Mouse (Mus musculus): ENCODE results near the gene Tmem88b.

Tmem88b gene

DNA sequence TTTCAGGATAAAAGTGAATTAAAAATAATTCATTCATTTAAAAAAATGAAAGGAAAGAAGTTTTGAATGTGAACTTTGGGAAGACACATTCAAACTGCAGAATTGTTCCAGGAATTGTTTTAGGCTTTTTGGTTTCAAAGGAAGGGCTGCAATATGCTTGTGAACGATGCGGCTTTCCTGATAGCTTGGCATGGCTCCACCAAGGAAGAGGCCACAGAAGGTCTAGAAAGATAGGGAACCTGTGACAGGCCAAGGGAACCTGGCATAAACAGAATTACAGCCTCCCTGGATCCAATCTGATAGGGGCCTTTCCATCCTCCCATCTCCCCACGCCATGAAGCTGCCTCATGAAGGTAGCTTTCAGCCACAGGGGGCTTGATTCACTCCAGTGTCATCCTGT, 2.6 kb upstream of the Tmem88b start:
- no peak for DNase-seq

DNA sequence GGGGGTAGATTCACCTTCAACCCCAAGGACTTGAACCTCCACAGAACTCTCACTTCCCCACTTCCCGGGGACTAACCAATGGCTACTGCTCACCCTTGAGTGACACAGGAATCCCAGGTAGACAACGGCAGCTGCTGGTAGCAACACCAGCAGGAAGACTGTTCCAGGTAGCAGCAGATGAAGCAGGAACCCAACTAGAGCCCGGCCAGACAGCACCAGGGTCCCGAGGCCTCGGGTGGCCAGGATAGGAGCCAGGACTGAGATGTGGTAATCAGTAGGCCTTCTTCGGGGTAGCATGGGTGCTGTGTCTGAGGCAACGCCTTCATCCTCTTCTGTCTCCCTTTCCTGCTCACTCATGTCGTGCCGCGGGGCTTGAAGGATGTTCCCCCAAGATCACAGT, 428 bp downstream of the Tmem88b start:
- no peak for DNase-seq

DNA sequence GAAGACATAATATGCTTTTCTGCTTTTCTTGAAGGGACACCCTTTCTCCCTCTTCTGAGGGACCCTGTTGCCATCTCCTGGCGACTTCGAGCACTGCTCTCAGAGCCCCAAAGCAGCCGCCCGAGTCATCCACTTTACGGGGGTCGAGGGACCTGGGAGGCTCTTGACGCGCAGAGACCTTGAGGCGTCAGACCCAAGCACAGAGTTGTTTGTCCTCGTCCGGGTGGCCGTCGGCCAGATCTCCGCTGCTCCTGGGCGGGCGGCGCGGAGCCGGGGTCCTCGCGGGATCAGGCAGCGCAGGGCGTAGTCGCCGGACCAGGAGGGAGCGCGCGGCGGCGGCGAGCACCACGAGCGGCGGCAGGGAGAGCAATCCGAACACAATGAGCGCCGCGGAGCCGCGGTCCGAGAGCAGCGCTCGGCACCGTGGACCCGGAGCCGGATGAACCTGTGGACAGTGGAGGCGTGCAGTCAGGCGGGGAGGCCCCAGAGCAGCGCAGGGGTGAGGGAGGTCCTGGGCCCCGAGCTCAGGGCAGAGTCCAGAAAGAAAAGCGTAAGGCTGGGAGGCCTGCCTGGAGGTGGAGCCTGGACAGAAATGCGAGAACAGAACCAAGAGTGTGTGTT, 1.5 kb downstream of the Tmem88b start:
- DNase-seq = peak; percentile 79

DNA sequence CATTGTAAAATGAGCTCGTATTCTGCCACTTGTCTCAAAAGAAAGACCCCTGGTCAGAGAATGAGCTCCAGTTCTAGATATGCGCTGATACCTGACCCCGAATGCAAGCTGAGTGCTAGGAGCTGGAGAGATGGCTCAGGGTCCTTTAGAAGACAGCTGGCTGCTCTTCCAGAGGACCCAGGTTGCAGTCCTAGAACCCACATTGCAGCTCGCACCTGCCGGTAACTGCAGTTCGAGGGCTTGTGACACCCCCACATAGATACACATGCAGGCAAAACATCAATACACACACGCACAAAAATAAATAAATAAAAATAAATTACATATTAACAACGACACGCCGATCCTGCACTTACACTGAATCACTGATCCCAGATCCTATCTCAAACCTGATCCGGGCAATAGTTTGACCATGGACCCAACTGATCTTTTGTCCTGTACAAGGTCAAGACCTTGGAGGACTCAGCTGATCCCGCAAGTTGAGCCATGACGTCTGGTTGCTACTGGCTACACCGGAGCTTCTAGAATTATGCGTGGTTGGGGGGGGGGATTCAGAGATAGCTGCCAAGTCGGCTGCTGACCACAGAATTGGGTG, 2.1 kb downstream of the Tmem88b start:
- peak; percentile 39 for DNase-seq

DNA sequence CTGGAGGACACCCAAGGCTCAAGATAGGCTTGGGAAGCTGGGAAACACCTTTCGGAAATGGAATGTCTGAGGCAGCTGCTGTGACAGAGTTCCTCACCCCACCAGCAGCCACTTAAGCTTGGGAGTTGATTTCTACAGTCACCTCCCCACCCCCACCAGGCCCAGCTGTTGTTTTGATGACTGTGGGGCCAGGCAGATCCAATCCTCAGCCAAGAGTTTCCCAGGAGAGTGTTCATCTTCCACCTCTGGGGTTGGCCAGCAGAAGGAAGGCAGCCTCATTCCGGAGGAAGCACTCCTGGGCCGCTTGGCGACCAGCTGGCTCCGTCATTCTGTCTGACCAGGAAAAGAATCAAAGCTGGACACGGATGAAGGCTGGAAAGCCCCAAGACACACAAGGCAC, 4.8 kb downstream of the Tmem88b start:
- no peak for DNase-seq

DNA sequence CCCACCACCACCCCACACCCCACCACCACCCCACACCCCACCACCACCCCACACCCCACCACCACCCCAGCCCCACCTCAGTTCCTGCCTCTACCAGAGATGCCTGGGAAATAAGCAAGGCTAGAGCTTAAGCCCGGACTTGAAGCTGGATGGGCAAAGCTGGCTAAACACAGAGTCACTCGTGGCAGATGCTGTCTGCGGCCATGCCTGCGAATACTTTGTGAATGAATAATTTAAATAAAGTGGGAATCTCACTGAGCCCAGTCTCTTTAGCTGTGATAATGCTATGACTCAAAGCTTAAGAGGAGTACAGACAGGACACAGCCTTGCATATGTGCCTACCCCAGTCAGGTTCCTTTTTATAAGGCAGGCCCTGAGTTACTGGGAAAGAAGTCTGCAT, 6.2 kb downstream of the Tmem88b start:
- DNase-seq = no peak

DNA sequence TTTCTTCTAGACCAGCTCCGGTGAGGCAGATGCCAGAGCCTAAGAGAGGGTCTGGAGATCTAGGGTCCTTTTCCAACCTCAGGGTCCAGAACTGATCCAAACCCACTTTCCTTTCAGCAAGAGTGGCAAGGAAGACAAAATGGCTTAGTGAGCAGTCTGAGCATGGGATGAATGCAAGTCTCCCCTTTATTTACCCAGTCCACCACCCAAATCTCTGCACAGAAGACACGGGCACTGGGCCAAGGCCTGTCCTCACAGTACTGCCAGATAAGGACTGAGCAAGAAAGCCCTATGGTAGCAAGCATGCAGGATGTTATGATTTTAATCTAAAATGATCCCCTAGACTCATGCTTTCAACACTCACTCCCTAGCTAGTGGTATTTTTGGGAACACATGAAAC, 7.9 kb downstream of the Tmem88b start:
- DNase-seq = no peak

DNA sequence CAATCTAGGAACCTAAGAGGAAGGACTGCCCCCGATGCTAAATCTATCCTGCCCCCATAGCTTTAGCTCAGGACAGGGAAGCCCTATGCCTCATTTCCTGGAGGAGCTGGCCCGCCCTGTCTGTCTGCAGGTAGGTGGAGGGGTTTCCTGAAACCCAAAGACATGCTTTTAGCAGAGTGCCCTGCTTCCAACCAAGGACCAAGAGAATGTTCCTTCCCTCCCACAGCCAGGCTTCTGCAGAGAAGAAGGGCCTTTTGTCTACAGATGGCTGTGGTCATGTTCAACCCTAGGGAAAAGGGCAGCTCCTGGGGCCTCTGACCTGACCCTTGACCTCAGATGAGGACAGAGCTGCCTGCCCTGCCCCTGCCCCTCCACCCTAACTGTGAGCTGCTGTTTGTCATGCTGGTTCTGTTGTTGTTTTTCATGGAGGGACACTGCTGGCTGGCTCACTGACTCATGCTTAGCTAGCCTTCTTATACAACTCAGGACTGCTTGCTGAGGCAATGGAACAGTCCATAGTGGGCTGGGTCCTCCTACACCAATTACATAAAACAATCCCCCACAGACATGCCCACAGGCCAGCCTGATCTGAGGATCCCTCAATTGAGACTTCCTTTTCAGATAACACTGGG, 8.9 kb downstream of the Tmem88b start:
- DNase-seq = no peak

DNA sequence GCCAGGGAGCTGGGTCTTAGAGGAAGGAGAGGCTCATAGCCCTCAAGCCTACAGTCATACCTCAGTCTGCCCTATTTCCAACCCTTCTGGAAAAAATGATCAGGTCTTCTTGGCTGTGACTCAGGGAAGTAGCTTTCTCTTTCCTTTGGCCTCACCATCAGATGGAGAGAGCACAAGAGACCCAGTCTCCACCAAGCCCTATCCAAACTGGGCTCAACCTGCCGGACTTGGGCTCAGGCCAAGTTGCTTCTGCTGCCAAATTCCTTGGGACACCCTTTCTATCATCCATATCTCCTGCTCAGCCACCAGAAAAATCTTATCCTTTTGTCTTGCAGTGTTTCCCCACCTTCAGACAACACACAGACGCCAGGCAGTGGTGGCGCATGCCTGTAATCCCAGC, 9.8 kb downstream of the Tmem88b start:
- DNase-seq = peak; percentile 69

DNA sequence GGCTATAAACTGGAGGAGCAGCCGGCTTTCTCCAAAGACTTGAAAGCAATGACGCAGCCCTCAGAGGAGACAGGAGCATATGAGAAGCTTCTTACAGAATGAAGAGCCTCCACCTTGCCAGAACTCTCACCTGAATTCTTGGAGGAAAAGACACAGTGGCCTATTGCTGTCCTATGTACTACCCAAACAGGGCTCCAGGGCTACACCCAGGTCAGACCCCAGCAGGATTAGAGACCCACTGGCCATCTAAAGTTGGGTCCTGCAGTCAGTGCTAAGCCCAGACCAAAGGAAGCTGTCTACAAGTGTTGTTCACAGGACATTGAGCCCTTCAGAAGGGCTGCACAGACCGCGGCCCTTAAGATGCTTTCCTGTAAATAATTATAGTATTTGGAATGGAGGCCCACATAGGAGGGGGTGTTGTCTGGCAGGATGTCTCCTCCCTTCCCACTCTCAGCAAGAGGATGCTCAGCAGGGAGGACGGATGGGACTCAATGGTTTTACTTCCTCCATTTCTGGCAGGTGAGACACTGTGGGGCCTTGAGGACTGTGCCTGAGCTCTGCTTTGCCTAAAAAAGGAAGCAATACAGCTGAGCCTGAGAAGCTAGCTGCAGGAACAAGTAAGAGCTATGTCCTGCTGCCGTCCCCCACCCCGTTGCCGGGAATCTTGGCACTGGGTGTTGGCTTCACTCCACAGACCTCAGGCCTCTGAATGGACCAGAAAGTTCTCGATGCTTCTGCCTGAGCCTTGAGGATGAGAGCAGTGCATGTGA, 10.5 kb downstream of the Tmem88b start:
- peak; percentile 56 for DNase-seq

DNA sequence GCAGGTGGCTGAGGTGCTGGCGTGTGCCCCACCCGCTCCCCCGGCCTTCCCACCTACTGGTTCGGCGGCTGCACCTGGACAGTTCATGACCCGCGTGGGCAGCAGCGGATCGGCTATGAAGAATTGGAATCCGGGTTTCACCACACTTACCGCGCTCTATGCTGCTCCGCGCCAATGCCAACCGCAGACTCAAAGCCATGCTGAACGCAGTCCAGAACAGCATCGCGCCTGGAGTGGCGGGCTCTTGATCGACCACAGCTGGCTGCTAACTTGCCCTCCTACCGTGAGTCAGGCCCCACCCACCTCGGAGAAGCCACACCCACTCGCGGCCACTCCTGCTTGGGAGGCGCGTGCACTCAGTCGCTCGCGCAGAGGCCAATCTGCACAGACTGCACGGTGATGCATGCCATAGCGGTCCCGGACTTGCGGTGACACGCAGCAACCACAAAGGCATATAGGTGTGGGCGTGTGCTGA, 11.4 kb downstream of the Tmem88b start, which contains the start of gene Vwa1:
Vwa1 (minus strand) TSS at position 419 of the 475 bp plus-strand sequence.
- peak; percentile 88 for DNase-seq

DNA sequence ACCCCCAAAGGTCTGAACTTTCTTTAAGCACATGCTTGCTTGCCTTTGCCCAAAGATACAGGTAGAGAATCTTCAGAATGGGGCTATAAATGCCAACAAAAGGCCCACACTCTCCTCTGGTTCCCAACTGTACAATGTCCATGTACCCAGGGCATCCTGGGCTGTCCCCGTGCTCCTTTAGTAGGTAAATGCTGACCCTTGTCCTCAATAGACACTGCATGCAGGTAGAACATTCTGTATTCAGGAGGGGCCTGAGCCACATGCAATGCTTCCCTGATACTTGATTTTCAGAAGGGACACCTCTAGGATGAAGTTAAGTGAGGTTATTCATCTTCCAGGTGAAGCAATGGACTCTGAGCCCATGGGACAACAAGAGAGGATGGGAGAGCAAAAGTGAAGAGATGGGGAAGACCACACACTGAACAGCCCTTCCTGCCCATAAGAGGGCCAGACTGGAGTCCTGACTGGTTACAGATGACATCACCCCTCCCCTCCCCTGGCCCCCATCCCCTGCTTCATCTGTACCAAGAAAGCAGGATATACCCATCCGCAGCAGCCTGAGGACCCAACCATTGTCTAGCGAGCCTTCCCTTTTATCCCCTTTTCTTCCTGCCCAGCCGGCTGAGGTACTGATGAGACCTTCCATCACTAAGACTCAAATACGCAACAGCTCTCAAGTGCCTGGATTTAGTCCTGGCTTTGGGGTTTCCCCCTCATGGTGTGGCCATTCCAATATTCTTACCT, 12.2 kb downstream of the Tmem88b start:
- peak; percentile 25 for DNase-seq

DNA sequence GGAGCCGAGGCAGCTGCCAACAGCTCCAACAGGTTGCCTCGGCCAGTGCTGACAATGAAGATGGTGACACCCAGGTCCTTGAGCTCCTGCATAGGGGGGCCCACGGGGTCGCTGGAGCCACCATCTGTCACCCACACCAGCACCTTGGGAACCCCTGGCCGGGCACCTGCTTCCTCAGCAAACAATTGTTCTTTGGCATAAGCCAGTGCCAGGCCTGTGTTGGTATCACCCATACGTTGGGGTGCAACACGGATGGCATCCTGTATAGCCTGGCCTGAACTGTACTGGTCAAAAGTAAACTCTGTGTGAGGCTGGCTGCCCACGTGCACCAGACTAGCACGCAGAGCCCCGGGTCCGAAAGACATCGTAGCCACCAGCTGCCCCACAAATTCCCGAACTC, 12.9 kb downstream of the Tmem88b start:
- no peak for DNase-seq

DNA sequence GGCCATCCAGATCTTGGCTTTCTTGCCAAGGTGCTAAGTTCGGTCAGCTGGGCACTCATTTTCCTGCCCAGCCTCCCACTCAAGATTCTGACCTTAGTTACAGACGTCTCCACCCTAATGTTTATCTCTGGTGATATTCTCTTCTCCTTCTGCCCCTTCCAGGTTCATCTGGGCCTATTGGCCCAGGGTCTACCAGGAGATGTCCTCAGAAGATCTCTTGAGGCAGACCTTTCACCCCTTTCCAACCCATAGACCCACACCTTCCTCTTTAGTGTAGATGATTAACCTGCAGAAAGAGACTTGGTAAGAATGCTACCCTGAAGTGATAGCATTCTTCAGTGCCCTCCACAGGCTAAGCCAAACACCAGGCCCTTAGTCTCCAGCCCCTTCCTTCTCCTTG, 14.0 kb downstream of the Tmem88b start:
- no peak for DNase-seq

DNA sequence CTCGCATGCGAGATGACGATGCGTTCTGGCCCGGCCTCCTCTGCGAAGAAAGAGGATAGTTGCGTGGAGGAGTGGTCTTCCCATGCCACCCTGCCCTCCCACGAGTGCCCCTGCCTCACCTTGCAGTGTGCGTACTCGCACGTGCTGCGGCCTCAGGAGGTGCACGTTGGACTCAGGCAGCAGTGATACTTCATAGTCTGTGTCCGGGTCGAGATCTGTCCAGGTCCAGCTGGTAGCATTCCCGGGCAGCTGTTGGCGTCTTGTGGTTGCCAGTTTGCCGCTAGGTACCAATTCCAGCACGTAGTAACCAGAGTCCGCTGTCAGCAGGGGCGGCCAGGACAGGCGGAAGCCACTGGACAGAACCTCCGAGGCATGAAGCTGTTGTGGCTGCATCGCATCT, 15.0 kb downstream of the Tmem88b start:
- DNase-seq = no peak

DNA sequence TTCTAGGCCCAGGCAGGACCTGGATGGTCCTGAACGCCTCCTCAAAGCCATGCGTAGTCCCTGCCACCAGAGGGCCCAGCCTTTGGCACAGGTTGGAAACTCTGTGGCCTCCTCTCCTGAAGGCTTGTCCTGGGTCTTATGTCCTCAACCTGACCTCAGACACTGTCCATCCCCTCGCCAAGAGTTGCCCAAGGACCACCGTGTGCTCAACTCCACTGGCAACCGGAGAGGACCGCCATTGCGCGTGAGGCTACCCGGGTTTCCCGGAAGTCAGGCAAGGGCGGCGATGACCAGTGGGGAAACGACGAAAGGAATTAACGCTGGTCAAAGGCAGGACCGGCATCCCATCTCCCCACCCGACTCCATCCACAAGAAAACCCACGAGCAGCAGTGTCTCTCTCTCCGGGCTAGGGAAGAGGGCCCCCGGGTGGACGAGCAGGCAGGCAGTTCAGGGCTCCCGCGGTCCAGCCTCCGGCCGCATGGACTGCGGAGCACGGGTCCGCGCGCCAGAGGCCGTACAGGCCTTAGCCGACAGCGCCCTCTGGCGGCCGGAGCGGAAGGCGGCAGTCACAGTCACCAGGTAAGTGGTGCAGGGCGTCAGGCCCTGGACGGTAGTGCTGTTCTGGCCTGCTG, 15.7 kb downstream of the Tmem88b start:
- peak; percentile 95 for DNase-seq

DNA sequence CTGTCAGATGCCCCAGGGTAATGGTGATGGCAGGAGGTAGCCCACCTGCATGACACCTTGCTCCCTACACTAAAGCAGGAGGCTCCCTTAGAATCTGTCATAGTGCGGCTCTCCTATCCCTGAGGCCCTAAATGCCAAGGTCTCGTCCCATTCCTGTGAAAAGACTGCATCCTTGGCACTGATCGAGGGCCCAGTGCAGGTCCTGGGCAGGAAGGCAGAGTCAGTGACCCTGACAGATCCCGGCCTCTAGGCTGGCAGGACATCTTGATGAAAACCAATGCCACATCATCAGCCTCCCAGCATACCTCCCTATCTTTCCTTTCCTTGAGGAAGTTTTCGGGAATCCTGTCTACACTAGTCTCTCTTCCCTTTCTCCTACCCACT, 16.2 kb downstream of the Tmem88b start:
- DNase-seq = no peak

DNA sequence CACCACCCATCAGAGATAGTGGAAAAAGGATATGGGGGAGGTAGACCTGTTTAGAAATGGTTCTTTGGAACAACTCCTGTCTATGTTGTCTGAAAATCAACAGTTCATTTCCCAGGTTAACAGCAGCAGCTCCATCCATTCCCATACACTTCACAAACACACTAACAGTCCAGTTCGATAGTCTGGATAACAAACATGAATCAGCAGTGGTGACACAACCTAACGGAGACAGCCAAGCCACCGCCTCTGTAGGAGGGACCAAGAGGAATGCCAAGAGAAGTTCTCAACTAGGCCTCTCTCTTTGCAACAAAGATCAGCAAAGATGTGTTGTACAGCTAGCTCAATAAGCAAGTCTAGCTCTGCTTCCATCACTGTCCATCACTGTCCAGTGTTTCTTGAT, 23.3 kb downstream of the Tmem88b start:
- DNase-seq = no peak

DNA sequence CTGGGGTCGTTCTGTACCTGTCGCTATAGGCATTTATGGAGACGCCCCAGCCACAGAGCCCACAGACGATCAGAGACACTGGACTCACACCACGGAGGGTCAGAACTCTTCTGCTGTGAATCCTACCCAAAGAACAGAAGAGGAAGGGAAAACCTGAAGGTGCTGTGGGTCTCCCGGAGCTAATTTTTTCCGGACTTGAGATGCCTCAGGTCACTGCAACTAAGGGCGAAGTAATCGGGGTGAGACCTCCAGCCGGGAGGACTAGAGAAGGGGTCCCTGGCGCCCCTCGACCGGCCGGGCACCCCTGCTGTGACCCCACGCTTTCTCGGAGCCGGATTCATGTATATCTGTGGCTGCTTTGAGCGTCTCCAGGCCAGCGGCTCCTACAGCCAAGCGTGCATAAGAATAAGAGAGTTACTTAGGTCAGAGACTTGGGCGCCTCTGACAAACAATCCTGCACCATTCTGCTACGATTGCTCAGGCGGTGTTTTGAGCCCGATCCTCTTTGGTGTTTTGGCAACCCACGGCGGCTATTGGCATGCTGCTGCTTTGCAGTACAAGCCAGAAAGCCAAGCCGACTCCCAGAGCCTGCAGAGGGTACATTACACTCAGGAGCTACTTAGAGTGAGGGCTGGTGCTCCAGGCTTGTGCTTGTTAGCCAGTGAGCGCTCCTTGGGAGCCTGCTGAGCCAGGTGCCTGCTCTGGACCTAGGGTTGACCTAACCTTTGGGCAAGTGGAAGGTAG, 24.1 kb downstream of the Tmem88b start:
- DNase-seq = peak; percentile 33

DNA sequence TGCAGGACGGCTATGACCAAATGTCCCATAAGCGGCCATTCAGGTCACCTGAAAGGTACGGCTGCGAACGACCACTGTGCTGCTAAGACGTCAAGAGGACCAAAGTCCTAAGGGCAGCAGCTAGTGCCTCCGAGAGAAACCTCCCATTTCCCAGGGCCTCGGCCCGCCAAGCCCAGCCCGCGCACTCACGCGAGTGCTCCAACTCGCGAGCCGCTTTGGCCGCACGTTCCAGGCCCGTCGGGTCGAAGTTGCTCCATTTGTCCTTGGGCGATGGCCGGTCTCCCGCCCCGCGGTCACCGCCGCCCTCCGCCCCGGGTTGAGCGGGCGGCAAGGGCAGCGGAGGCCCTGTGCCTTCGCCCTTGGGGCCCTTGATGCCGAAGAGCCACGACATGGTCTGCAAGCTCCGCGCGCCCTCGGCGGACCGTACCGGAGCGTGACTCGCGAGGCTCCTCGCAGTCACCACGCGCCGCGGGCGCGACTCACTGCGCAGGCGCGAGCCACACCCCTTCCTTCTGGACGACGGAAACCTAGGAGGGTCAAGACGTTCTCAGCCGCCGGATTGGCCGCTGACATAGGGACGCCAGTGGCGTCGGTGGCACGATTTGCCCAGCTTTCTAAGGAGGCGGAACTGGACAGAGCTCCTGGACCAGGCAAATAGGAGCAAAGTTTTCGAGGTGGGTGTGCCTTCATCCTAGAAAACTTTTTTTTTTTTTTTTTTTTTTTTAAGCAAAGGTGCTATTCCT, 24.9 kb downstream of the Tmem88b start, which contains the start of gene Atad3a:
Atad3a (minus strand) TSS at position 481 of the 743 bp plus-strand sequence.
- DNase-seq = peak; percentile 97
